Mouse (Mus musculus): ENCODE results near the gene Cadps2. TPM values are rescaled to one million over a fixed set of nuclear protein-coding genes. Genes with fewer than 3 reads are reported as not detected.

Gene Cadps2
- total RNA-seq (2021): 10 to 100 TPM; 78.3 to 87.8 TPM

- peak; percentile 34 to 62 for DNase-seq (ENCODE audit: extremely low spot score in 1 of 2, low spot score in 1 of 2)
These were observed at the start of gene Cadps2 for GRCm38 (mm10) chr6:23839009-23839811. Gene Cadps2, minus strand, starts transcription at chr6:23839421.

- peak in 1 of 2 experiments; percentile 6 for DNase-seq (ENCODE audit: extremely low spot score in 1 of 2, low spot score in 1 of 2)
These were observed 47.2 kb upstream of the Cadps2 start for GRCm38 (mm10) chr6:23886418-23886817.

- no peak for DNase-seq (ENCODE audit: extremely low spot score in 1 of 2, low spot score in 1 of 2)
These were observed 37.7 kb upstream of the Cadps2 start for GRCm38 (mm10) chr6:23876765-23877408.

- no peak for DNase-seq (ENCODE audit: extremely low spot score in 1 of 2, low spot score in 1 of 2)
These were observed 37.1 kb upstream of the Cadps2 start for GRCm38 (mm10) chr6:23876363-23876762.

- DNase-seq (ENCODE audit: extremely low spot score in 1 of 2, low spot score in 1 of 2): no peak
These were observed 34.6 kb upstream of the Cadps2 start for GRCm38 (mm10) chr6:23873812-23874211.

GRCm38 (mm10) chr6:23873231-23873630 lies 34.0 kb upstream of the Cadps2 start:
- no peak for DNase-seq (ENCODE audit: extremely low spot score in 1 of 2, low spot score in 1 of 2)

DNA sequence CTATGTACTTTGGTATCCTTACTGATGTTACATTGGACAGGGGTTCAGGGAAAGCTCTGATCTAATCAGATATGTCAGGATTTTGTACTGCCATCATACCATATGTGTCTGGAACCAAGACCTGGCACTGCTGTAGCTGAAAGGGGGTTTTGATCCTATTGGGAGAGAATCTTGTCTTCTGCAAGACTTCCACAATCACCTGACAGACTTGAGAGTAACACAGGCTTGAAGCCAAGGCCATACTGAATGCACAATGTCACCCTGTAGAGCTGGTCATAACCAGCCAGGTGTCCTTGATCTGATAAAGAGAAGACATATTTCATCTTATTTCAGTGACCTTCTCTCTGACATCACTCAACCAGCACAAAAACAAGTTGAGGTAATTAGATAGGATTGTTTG lies 30.8 kb upstream of the Cadps2 start:
- no peak for DNase-seq (ENCODE audit: extremely low spot score in 1 of 2, low spot score in 1 of 2)

GRCm38 (mm10) chr6:23866298-23866697 lies 27.1 kb upstream of the Cadps2 start:
- DNase-seq (ENCODE audit: extremely low spot score in 1 of 2, low spot score in 1 of 2): no peak

GRCm38 (mm10) chr6:23853464-23853863 lies 14.2 kb upstream of the Cadps2 start:
- DNase-seq (ENCODE audit: extremely low spot score in 1 of 2, low spot score in 1 of 2): no peak

GRCm38 (mm10) chr6:23840001-23840400 lies 780 bp upstream of the Cadps2 start:
- DNase-seq (ENCODE audit: extremely low spot score in 1 of 2, low spot score in 1 of 2): no peak

GRCm38 (mm10) chr6:23838401-23839008 lies 716 bp downstream of the Cadps2 start:
- peak in 1 of 2 experiments; percentile 21 for DNase-seq (ENCODE audit: extremely low spot score in 1 of 2, low spot score in 1 of 2)

- DNase-seq (ENCODE audit: extremely low spot score in 1 of 2, low spot score in 1 of 2): no peak
These were observed 1.6 kb downstream of the Cadps2 start for GRCm38 (mm10) chr6:23837631-23838030.

DNA sequence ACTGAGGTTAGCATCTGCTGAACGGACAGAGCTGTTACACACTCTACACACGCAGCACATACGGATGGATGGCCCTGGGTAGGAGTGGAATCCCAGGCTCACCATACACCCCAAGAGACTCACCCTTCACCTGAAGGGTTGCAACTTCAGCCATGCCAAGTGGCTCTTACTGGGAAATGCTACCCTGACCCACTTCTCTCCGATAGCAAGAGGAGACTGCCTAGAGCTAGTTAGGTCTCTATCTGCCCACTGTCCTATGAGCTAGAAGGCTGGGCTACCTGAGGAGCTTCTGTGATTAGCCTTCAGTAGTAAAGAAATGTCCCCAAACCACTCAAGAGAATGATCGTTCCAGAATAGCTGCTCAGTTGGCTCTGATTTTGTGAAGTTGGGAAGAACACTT lies 2.1 kb downstream of the Cadps2 start:
- no peak for DNase-seq (ENCODE audit: extremely low spot score in 1 of 2, low spot score in 1 of 2)

GRCm38 (mm10) chr6:23836694-23837093 lies 2.5 kb downstream of the Cadps2 start:
- DNase-seq (ENCODE audit: extremely low spot score in 1 of 2, low spot score in 1 of 2): no peak

- DNase-seq (ENCODE audit: extremely low spot score in 1 of 2, low spot score in 1 of 2): no peak
These were observed 3.7 kb downstream of the Cadps2 start for GRCm38 (mm10) chr6:23835552-23835951.

GRCm38 (mm10) chr6:23830741-23831140 lies 8.5 kb downstream of the Cadps2 start:
- no peak for DNase-seq (ENCODE audit: extremely low spot score in 1 of 2, low spot score in 1 of 2)

DNA sequence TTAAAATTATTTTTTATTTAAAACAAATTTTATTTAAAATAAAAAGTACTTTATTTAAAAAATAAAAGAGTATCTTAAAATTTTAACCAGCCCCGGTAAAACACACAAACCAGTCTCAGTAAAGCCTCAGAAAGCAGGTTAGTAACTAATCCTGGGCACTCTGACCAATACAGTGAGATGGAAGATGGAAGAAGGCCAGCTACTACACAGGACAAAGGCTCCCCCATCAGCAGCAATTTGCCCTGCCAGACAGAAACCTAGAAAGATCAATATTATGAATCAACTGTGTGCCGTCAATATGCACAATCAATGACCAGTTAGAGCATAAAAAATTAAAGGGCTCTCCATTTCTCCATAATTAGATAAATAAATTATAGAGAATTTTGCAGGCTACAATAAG lies 9.9 kb downstream of the Cadps2 start:
- no peak for DNase-seq (ENCODE audit: extremely low spot score in 1 of 2, low spot score in 1 of 2)

DNA sequence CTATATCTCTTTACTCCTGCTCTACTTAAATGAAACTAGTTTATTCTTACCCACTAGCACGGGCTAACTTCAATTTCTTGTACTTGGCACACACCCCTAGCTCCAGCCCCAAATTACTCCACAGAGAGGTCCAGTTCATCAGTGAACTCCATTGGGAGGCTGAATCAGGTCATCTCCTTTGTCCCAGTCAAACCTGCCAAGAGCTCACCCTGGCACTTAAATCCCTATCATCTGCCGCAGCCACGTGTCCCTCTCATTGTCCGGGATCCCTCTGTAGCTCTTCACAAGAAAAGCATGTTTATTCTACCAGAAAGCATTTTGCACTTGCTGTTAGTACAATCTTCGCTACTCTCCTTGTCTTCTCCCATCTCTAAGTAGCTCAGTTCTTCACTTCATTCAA lies 17.4 kb downstream of the Cadps2 start:
- no peak for DNase-seq (ENCODE audit: extremely low spot score in 1 of 2, low spot score in 1 of 2)

DNA sequence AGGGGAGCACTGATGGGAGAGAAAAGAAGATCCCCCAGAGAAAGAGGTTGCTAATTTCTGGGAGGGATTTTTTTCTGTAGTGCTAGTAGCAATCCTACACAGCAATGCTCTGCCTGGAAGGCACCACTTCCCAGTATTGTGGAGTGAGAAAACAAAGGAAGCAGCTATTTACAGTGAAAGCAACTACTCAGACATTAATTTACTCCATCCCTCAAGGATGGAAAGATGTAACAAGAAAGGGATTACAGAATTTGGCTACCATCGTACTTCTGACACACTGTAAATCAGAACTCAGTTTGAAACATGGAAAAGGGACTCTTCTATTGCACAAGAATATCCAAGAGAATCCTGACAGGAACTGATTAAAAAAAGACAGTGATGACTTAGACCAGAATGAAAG lies 29.1 kb downstream of the Cadps2 start:
- no peak for DNase-seq (ENCODE audit: extremely low spot score in 1 of 2, low spot score in 1 of 2)

DNA sequence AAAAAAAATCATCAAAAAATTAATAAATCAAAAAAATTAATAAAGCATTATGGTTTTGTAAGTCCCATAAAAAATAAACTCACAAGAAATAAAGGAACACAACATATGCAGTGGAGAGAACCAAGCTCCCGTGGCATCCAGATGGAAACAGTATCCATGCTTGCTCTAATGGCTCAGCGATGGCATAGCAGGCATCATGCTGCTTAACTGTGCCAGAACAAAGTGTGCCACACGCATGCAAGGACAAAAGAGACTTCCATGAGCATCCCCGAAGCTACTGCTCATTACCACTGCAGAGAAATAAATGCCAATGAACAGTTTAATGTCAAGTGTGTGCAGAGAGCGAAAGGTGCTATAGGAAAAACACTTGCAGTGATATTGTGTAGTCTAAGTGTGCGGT lies 29.9 kb downstream of the Cadps2 start:
- no peak for DNase-seq (ENCODE audit: extremely low spot score in 1 of 2, low spot score in 1 of 2)

- DNase-seq (ENCODE audit: extremely low spot score in 1 of 2, low spot score in 1 of 2): no peak
These were observed 33.9 kb downstream of the Cadps2 start for GRCm38 (mm10) chr6:23805333-23805732.

- no peak for DNase-seq (ENCODE audit: extremely low spot score in 1 of 2, low spot score in 1 of 2)
These were observed 47.4 kb downstream of the Cadps2 start for GRCm38 (mm10) chr6:23791822-23792221.
